Mouse (Mus musculus): ENCODE results near the gene Pou2f3.
"Not testable (repeated sequence)": the region's sequence is repeated elsewhere in the genome, so short reads cannot be mapped to it uniquely, and the experiment has no call there.

Gene Pou2f3

DNA sequence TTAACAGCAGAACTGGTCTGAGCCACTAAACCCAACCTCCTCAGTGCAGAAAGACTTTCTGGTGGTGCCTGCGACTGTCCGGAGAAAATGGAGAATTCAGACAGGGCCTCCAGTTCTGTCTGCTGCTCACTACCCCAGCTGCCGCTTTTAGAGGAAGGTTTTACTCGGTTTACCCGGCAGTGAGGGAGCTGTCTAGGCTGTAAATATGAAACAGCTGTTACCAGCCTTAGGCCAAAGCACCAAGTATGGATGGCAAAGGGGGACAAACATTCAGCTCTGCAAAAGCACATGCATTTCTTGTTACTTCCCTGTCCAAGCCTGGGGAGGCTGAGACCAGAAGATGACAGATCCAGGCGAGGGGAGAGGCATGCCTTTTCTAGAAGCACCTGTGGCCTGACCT lies 43.8 kb downstream of the Pou2f3 start:
- no peak for DNase-seq (ENCODE audit: low read depth, low spot score)

DNA sequence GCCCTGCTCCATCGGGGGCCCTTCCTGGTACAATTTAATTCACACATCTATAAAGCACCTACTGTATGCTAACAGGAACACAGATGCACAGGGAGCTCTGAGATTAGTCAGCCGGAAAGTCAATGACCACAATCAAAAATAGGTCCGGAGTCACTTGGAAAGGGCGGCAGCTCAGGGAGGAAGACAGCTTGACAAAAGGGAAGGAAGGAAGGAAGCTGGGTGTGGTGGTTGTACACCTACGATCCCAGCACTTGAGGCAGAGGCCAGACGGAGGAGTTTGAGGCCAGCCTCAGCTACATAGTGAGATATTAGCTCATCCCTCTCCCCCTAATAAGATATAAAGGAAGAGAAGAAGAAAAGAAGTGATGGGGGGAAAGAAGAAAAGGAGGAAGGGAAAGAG lies 54.2 kb downstream of the Pou2f3 start:
- no peak for DNase-seq (ENCODE audit: low read depth, low spot score)

DNA sequence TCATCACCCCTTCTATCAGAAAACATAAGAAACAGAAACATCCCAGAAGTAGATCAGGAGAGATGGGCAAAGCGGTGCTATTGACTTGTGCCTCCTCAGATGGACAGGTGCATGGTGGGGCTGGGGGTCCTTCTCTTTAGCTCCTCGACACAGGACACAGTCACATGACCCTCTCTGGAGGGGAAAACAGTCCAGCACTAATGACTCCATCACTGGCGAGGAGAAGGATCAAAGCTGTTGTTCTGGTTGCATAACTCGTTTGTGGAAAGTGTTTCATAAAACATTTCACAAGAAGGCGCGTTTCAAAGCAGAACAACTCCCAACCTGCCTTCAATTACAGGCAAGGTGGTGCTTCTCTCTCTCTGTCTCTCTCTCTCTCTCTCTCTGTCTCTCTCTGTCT lies 58.4 kb downstream of the Pou2f3 start:
- no peak for DNase-seq (ENCODE audit: low read depth, low spot score)

DNA sequence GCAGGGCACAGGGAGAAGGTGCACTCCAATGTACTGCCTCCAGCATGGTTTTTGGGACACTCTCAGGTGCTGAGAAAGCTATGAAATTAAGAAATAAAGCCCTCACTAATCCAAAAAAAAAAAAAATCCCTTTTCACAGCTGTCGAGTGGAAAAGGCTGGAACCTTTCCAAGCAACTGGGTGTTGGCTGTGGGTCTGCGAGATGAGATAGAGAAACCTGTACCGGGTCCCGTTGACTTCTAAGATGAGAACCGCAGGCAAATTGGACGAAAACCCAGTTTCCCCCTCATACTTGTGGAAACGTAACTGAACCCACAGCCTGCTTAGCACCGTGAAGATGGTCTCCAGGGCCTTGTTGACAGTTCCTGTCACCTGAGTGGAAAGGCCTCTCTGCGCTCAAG lies 59.2 kb downstream of the Pou2f3 start:
- DNase-seq (ENCODE audit: low read depth, low spot score) = no peak

DNA sequence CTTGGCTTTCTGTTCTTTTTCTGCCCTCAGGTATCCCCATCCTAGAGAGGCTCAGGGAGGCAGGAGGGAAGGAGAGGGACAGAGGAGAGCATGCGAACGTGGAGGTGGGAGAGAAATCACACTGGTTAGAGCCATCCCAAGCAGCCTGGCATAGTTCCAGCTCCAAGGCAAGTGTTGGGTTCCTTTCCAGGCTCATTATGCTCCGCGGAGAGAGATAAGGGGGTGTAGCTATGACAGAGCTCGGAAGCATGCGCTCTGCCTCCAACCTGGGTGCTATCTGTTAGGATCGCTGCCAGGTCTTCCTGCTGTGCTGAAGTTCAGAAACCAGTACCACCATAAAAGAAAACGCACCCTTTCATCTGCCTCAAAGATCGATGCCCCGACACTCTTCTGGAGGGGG lies 60.1 kb downstream of the Pou2f3 start:
- no peak for DNase-seq (ENCODE audit: low read depth, low spot score)

DNA sequence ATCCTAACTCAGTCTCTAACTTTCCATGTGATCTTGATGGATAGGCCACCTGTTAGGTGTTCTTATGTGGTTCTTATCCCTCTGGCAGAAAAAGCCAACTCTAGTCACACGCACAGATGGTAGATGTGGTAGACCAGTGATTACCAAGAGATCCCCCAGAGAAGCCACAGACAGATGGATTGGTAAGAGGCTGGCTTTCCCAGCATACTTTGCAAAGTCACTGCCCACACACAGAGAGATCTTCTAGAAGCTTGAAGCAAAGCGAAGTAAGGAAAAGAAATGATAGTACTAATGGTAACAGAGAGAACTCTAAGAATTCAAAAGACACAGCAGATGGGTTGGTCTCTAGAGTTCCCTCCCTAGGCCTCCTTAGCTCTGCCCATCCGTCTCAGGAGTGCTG lies 60.7 kb downstream of the Pou2f3 start:
- no peak for DNase-seq (ENCODE audit: low read depth, low spot score)

DNA sequence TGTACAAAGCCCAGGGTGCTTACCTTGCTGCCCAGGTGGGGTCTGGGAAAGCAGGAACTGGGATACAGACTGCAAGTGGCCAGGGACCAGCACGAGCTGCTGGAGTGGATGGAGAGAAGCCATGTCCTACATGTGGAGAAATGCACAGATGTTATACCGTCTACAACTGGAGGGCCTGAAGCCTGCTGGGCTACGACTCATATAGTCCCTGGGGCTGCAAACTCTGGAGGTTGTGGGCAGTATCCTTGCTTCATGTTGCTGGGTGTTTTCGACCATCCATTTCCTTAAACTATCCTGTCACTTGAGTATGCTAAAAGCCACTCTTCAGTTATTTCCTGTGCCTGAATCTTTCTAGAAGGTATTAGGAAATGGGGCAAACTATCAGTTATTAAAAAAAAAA lies 65.0 kb downstream of the Pou2f3 start:
- no peak for DNase-seq (ENCODE audit: low read depth, low spot score)

DNA sequence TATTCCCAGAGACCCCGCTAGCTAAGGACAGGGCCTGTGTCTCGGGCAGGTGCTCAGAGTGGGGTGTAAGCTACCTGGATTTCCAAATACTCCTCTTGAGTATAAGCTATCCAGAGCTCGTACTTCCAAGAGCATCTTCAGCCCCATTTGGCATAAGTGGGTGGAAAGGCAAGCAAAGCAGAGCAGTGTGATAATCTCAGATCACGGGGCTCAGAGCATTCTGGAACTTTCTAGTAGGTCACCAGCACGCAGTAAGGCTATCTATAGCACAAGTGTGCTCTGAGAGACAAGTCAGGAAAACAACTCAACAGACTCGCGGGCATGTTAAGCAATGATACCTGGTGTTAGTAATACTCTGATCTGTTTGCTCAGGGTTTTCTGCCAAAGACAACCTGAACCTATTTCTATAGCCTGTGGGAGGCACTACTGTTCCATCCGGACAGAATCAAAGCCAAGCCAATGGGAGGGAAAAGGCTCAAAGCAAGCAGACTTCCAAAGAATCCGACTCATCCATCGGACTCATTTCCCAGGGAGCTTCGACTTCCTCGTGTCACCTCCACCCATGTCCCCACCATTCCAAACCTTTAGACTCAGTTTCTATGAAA lies 65.9 kb downstream of the Pou2f3 start:
- DNase-seq (ENCODE audit: low read depth, low spot score) = no peak

DNA sequence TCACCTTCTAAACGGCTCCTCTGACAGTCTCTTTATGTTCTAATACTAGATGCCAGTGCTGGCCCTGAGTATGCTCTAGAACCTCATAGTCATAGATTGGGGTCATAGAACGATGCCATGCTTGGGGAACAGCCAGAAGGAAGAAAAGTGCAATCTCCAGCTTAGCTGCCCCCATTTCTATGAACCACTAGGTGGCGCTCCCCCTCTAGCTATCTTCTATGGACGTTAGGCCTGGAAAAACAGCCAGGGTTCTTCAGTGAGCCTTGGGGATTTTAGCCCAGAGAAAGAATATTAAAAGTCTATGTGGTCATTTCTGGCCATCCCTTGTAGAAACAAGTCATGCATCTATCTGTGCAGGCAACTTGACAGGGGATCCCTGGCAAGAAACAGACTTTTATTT lies 68.3 kb downstream of the Pou2f3 start:
- DNase-seq (ENCODE audit: low read depth, low spot score) = peak; percentile 65

DNA sequence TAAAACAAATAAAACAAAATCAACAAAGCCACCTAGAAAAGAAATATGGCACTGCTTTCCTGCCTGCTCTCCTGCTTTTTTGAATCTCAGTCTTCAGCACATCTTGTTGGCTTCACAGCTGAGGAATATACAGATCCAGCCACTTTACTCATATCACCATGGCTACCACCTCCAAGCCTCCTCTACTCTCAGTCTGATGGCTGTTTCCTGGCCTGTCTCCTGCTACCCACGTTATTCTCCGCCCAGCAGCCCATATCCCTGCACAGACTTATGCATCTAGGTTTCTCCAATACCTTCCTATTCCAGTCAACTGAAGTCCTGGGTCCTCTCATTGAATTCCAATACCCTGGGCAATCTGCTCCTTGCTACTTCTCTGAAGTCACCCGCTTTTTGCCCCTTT lies 76.6 kb downstream of the Pou2f3 start:
- DNase-seq (ENCODE audit: low read depth, low spot score) = no peak

DNA sequence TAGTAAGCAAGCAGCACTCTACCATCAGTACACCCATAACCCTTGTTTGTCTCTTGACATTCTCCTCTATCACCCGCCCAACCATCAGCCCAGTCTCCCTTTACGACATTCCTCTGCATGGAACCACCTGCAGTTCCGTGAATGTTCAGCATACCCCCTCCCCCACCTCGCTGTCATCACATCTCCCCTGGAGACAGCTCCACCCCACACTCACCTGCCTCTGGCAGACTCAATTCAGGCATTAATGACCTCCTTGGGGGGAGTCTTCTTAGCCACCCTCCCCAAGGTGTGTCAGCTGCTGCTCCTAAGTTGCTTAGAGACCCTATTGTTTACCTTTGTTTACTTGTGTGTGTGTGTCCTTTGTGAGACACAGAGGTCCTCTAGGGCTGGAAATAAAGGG lies 77.8 kb downstream of the Pou2f3 start:
- no peak for DNase-seq (ENCODE audit: low read depth, low spot score)

DNA sequence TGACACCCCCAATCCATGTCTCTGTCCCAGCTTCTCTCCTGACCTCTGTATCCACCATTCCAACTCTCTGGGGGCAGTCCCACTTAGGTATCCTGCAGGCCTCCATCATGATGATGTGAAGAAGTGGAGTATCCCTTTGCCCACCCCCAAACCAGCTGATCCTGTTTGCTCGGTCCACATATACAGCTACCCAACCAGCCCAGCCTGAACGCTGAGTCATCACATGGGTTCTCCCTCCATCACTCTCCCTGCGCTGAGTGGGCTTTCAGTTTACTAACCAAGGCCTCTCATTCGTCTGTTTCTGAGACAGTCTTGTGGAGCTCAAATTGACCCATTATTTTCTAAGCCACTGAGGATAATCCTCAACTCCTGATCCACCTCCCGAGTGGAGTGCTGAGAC lies 78.2 kb downstream of the Pou2f3 start:
- DNase-seq (ENCODE audit: low read depth, low spot score) = no peak

DNA sequence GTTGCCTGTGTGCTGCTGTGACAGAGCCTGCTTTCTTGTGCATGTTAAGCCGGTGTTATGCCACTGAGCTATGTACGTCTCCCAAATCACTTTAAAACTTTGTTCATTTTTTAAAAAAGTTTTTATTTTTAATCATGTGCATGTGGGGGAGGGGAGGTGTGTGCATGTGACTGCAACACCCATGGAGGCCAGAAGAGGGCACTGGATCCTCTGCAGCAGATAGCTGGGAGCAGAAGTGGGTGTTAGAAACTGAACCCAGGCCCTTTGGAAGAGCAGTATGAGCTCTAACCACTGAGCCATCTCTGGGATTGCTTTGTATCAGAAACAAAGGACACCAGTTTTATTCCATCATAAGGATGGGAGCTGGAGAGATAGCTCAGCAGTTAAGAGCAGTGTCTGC lies 79.5 kb downstream of the Pou2f3 start:
- DNase-seq (ENCODE audit: low read depth, low spot score) = peak; percentile 24

DNA sequence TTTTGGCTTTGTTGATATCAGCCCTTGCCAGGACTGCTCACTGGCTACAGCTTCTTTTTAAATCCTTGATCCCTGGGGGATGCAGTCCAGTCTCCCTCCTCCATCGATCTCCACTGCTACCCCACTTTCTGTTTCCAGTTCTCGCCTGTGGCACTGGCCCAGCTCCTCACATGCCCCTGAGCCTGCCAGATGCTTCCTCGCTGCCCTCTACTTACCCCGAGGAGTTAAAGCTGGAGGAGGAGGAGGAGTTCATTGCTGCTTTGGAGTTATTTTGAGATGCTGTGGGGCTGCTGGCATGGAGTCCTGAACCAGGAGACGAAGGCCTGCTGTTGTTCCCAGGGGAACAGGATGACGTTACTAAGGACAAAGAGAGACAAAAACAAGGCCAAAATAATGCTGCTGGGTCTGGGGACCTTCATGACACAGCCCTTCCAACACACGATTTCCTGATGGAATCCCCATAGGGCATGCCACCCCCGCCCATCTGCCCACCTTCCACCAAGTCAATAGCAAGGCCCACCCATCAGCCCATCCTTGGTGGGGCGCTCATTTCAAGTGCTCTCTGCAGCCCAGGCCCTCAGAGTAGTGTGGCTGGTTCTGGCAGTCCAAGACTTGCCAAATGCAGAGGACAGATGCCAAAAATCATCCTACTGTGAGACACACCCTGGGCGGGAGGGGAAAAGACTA lies 82.9 kb downstream of the Pou2f3 start:
- no peak for DNase-seq (ENCODE audit: low read depth, low spot score)

DNA sequence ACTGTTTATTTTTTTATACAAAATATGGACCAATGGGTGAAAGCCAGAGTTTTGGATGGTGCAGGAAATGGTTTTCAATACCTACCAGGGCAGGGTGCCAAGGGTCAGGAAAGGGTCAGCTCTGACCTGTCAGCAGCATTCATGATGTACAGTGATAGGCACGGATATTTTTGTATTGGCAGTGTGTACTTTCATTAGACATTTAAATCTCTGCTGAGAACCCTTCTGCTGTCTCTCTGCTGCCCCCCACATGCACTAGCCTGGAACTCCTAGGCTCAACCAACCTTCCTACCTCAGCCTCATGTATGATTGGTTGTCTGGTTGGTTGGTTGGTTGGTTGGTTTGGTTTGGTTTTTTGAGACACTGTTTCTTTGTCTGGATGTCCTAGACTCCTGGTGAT lies 87.8 kb downstream of the Pou2f3 start:
- peak; percentile 36 for DNase-seq (ENCODE audit: low read depth, low spot score)

DNA sequence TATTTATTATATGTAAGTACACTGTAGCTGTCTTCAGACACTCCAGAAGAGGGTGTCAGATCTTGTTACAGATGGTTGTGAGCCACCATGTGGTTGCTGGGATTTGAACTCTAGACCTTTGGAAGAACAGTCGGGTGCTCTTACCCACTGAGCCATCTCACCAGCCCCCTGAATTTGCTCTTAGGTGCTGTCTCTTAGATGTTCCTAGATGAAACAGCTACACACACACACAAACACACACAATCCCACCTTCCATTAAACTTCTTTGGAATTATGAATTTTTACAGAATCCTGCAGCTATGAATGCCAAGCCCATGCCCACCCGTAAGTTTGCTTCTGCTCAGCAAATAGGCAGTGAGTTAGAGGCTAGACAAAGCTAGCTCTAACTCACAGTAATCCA lies 88.2 kb downstream of the Pou2f3 start:
- DNase-seq (ENCODE audit: low read depth, low spot score) = not testable (repeated sequence)

DNA sequence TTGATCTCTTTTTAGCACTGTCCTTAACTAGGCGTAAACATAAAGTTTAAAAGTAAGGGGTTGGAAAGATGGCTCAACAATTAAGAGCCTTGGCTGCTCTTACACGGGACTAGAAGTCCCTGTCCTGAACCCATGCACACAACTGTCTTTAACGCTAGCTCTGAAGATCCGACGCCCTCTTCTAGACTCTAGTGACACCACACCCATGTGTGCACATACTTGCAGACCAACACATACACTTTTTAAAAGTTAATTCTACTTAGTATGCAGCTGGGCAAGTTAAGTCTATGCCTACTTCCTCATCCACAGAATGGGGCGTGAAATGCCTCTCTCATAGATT lies 93.2 kb downstream of the Pou2f3 start:
- no peak for DNase-seq (ENCODE audit: low read depth, low spot score)

DNA sequence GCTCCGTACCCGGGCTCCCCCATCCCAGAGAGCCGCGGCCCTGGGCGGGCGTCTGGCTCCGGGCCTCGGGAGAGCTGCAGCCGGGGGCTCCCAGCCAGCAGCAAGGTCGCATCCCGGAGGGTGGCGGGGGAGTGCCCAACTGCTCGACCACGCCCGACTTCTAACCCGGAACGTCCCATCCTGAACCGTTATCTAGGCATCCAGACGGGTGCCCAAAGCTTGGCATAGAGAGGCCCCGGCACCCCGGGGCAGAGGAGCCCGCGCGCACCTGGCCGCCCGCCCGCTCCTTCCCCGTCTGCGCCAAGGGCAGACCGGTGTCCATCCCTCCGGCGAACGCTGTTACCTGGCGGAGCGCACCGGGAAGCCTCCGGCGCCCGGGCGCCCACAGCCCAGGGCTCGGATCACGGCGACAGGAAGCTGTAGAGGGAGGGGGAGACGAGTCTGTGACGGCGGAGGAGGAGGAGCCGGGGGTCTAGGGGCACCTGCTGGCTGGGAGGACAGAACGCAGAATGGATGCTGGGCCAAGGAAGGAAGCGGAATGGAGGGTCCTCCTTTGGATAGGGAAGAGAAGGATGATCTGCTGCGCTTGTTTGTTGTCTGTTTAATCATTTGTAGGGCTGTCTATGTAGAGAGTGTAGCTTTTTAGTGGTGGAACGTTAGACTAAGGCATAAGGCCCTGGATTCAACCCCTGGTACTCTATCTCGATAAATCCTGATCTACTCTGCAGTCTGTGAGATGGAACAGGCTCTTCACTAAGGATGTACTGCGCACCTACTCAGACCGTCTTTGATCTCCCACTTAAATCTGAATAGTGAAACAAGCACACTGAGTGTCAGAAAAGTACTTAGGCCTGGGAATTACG lies 93.8 kb downstream of the Pou2f3 start, which contains the start of gene Tmem136:
Tmem136 (minus strand) TSS at position 437 of the 863 bp plus-strand sequence.
- peak; percentile 72 for DNase-seq (ENCODE audit: low read depth, low spot score)

DNA sequence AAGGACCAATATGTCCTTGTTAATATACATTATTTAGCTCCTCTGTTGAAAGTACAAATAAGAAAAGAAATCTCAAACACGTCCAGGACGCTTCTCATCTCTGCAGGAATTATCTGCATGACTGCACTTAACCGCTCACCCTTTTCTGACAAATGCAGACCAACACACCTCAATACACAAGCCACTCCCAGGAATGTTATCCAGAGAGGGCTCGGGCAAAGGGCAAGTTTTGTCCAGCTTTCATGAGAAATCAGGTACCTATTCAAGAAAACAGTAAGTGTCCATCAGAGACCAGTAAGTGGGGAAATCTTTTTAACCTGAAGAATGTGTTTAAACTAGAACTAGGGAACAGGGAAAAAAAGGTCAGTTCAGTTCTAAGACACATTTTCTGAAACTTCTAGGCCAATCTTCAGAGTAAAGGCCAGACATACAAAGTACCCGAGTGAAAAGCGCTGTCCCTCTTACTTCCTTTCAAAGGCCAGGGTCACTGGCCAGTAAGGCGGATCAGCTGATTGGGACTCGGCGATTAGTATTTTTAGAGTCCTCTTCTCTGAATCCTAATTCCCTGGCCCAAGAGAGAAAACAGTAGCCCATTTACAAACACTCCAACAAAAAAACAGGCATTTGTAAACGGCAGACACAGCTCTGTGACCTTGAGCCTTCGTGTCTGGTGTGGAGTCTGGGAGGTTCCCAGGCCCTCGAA lies 94.6 kb downstream of the Pou2f3 start:
- no peak for DNase-seq (ENCODE audit: low read depth, low spot score)

DNA sequence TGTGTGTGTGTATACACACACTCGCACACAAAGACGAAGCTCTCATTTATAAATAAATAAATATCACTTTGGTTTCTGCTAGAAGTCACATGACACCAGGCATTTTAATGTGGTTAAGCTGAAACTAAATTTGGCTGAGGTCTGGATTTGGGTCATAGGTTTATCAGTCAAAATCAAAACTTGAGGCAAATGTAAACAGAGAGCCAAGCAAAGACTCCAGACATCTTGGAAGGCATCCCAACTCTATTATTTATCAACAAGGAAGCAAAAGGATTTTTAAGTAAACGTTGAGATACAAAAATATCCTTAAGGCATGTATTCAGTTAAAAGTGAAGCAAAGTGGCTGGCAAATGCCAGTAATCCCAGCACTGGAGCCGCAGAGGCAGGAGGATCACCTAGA lies 95.3 kb downstream of the Pou2f3 start:
- DNase-seq (ENCODE audit: low read depth, low spot score) = no peak

DNA sequence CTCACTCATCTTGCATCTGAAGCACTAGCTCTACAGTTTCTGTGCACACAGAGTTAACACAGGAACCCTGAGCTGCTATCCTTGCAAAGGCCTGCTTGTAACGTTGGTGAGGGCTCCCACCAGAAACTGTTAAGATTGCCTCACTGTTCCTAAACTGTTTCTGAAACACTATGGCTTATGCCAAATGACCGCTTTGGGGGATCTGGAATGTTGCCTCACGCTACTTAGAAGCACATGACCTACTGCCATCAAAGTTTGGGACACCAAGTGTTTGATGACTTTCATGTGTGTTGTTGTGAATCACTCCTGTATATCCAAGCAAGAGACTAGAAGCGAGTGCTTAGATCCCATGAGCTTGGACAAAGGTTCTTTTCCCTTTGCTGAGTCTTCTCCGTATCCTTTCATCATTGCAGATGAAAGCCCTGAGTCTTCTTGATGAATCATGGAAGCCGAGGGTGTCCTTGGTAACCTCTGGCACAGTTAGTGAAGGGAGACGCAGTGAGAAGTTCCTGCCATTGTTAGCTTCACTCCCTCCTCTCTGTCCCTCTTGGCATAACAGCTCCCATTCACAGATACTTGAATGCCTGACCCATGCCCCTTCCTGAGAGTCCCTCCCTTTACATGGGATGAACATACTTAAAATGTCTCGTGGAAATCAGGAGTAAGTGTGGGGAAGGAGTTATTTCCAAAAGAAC lies 99.7 kb downstream of the Pou2f3 start:
- no peak for DNase-seq (ENCODE audit: low read depth, low spot score)

DNA sequence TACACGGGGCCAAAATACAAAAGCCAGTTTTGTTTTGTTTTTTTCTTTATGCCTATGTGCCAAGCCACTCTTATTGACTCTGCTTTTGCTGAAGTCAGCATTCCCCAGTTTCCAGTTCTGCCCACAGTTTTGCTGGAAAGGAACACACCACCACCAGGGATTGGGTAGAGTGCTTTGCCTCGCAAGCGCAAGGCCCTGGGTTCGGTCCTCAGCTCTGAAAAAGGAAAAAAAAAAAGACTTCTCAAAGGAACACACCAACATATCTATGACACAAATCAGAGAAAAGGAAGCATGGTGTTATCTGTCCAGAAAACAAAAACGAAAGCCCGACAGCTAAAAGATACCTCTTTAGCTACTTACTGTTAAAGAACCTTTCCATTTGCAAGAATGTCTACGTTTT lies 101.0 kb downstream of the Pou2f3 start:
- no peak for DNase-seq (ENCODE audit: low read depth, low spot score)
